Mouse (Mus musculus): ENCODE data around the gene Mtf1.

The Mtf1 gene

GRCm38 (mm10) chr4:124801552-124802308, at the start of gene Mtf1:
Gene Mtf1, plus strand, starts transcription at chr4:124802104.
- Histone ChIP-seq H3K36me3 (ENCODE audit: control insufficient read depth, insufficient read depth, low read length, poor library complexity, severe bottlenecking) (no peaks in the 10 kb centered on the region; the same call in none of the 2 replicates), H3K27me3 (ENCODE audit: control insufficient read depth, insufficient read depth, low read length, poor library complexity, severe bottlenecking) (no peaks in the 10 kb centered on the region)
- DNase-seq (ENCODE audit: low read depth, low spot score) = peak; percentile 91

GRCm38 (mm10) chr4:124752281-124753199, 49.4 kb upstream of the Mtf1 start:
- DNase-seq (ENCODE audit: low read depth, low spot score) = peak; percentile 18
- Histone ChIP-seq H3K36me3 (ENCODE audit: control insufficient read depth, insufficient read depth, low read length, poor library complexity, severe bottlenecking) (no peaks in the 10 kb centered on the region), H3K27me3 (ENCODE audit: control insufficient read depth, insufficient read depth, low read length, poor library complexity, severe bottlenecking) (no peaks in the 10 kb centered on the region)

GRCm38 (mm10) chr4:124755526-124755925, 46.4 kb upstream of the Mtf1 start:
- H3K27me3 ChIP-seq (ENCODE audit: control insufficient read depth, insufficient read depth, low read length, poor library complexity, severe bottlenecking) = no peaks in the 10 kb centered on the region
- no peak for DNase-seq (ENCODE audit: low read depth, low spot score)
- H3K36me3 ChIP-seq (ENCODE audit: control insufficient read depth, insufficient read depth, low read length, poor library complexity, severe bottlenecking) = no peaks in the 10 kb centered on the region

- DNase-seq (ENCODE audit: low read depth, low spot score) = no peak
- no peaks in the 10 kb centered on the region for H3K27me3 ChIP-seq (ENCODE audit: control insufficient read depth, insufficient read depth, low read length, poor library complexity, severe bottlenecking)
- H3K36me3 ChIP-seq (ENCODE audit: control insufficient read depth, insufficient read depth, low read length, poor library complexity, severe bottlenecking) = no peaks in the 10 kb centered on the region
These were observed 42.5 kb upstream of the Mtf1 start for GRCm38 (mm10) chr4:124759305-124759811.

GRCm38 (mm10) chr4:124761201-124761600, 40.7 kb upstream of the Mtf1 start:
- Histone ChIP-seq H3K27me3 (ENCODE audit: control insufficient read depth, insufficient read depth, low read length, poor library complexity, severe bottlenecking) (no peaks in the 10 kb centered on the region), H3K36me3 (ENCODE audit: control insufficient read depth, insufficient read depth, low read length, poor library complexity, severe bottlenecking) (no peaks in the 10 kb centered on the region)
- DNase-seq (ENCODE audit: low read depth, low spot score) = no peak

GRCm38 (mm10) chr4:124762858-124763452, 38.9 kb upstream of the Mtf1 start:
- Histone ChIP-seq H3K27me3 (ENCODE audit: control insufficient read depth, insufficient read depth, low read length, poor library complexity, severe bottlenecking) (no peaks in the 10 kb centered on the region), H3K36me3 (ENCODE audit: control insufficient read depth, insufficient read depth, low read length, poor library complexity, severe bottlenecking) (no peaks in the 10 kb centered on the region)
- no peak for DNase-seq (ENCODE audit: low read depth, low spot score)

GRCm38 (mm10) chr4:124765802-124766565, 35.9 kb upstream of the Mtf1 start:
- DNase-seq (ENCODE audit: low read depth, low spot score) = no peak
- Histone ChIP-seq H3K27me3 (ENCODE audit: control insufficient read depth, insufficient read depth, low read length, poor library complexity, severe bottlenecking) (no peaks in the 10 kb centered on the region), H3K36me3 (ENCODE audit: control insufficient read depth, insufficient read depth, low read length, poor library complexity, severe bottlenecking) (no peaks in the 10 kb centered on the region)

- H3K36me3 ChIP-seq (ENCODE audit: control insufficient read depth, insufficient read depth, low read length, poor library complexity, severe bottlenecking) = no peaks in the 10 kb centered on the region
- DNase-seq (ENCODE audit: low read depth, low spot score) = no peak
These were observed 35.4 kb upstream of the Mtf1 start for GRCm38 (mm10) chr4:124766566-124766940.

GRCm38 (mm10) chr4:124768963-124769591, 32.8 kb upstream of the Mtf1 start:
- Histone ChIP-seq H3K36me3 (ENCODE audit: control insufficient read depth, insufficient read depth, low read length, poor library complexity, severe bottlenecking) (no peaks in the 10 kb centered on the region), H3K27me3 (ENCODE audit: control insufficient read depth, insufficient read depth, low read length, poor library complexity, severe bottlenecking) (no peaks in the 10 kb centered on the region)
- DNase-seq (ENCODE audit: low read depth, low spot score) = no peak

More at GRCm38 (mm10) chr4:124766566-124766940, 35.4 kb upstream of the Mtf1 start:
- no peaks in the 10 kb centered on the region for H3K27me3 ChIP-seq (ENCODE audit: control insufficient read depth, insufficient read depth, low read length, poor library complexity, severe bottlenecking)

GRCm38 (mm10) chr4:124770624-124771023, 31.3 kb upstream of the Mtf1 start:
- no peaks in the 10 kb centered on the region for H3K27me3 ChIP-seq (ENCODE audit: control insufficient read depth, insufficient read depth, low read length, poor library complexity, severe bottlenecking)
- no peaks in the 10 kb centered on the region for H3K36me3 ChIP-seq (ENCODE audit: control insufficient read depth, insufficient read depth, low read length, poor library complexity, severe bottlenecking)
- no peak for DNase-seq (ENCODE audit: low read depth, low spot score)

- Histone ChIP-seq H3K27me3 (ENCODE audit: control insufficient read depth, insufficient read depth, low read length, poor library complexity, severe bottlenecking) (no peaks in the 10 kb centered on the region), H3K36me3 (ENCODE audit: control insufficient read depth, insufficient read depth, low read length, poor library complexity, severe bottlenecking) (no peaks in the 10 kb centered on the region)
- no peak for DNase-seq (ENCODE audit: low read depth, low spot score)
These were observed 29.8 kb upstream of the Mtf1 start for GRCm38 (mm10) chr4:124772125-124772524.

GRCm38 (mm10) chr4:124773449-124773848, 28.5 kb upstream of the Mtf1 start:
- Histone ChIP-seq H3K36me3 (ENCODE audit: control insufficient read depth, insufficient read depth, low read length, poor library complexity, severe bottlenecking) (no peaks in the 10 kb centered on the region; the same call in 1 of the 2 replicates), H3K27me3 (ENCODE audit: control insufficient read depth, insufficient read depth, low read length, poor library complexity, severe bottlenecking) (no peaks in the 10 kb centered on the region)
- DNase-seq (ENCODE audit: low read depth, low spot score) = no peak

GRCm38 (mm10) chr4:124773995-124774394, 27.9 kb upstream of the Mtf1 start:
- no peaks in the 10 kb centered on the region for H3K27me3 ChIP-seq (ENCODE audit: control insufficient read depth, insufficient read depth, low read length, poor library complexity, severe bottlenecking)

GRCm38 (mm10) chr4:124774429-124774828, 27.5 kb upstream of the Mtf1 start:
- Histone ChIP-seq H3K27me3 (ENCODE audit: control insufficient read depth, insufficient read depth, low read length, poor library complexity, severe bottlenecking) (no peaks in the 10 kb centered on the region), H3K36me3 (ENCODE audit: control insufficient read depth, insufficient read depth, low read length, poor library complexity, severe bottlenecking) (peaks cover 3% of the 10 kb centered on the region)
- no peak for DNase-seq (ENCODE audit: low read depth, low spot score)

More at GRCm38 (mm10) chr4:124773995-124774394, 27.9 kb upstream of the Mtf1 start:
- no peaks in the 10 kb centered on the region; the same call in 1 of the 2 replicates for H3K36me3 ChIP-seq (ENCODE audit: control insufficient read depth, insufficient read depth, low read length, poor library complexity, severe bottlenecking)
- DNase-seq (ENCODE audit: low read depth, low spot score) = no peak
